Mouse (Mus musculus): ENCODE data around the gene Ddx11.

GRCm38 (mm10) chr17:66090251-66090650 is 33.1 kb upstream of the Ddx11 start:
- TF ChIP-seq CTCF (conservative IDR thresholded peaks at IDR 0.05; ENCODE audit: low read length) (no peak), POU5F1 (IDR thresholded peaks at IDR 0.05; ENCODE audit: borderline replicate concordance, low read length) (no peak)
